Mouse (Mus musculus): ENCODE results near the gene Vmn2r63. TPM values are rescaled to one million over a fixed set of nuclear protein-coding genes. Genes with fewer than 3 reads are reported as not detected.
"Not testable (repeated sequence)": the region's sequence is repeated elsewhere in the genome, so short reads cannot be mapped to it uniquely, and the experiment has no call there.

The Vmn2r63 gene
- polyA plus RNA-seq (2012; rRNA removed) = not detected in 2 replicates

- not testable (repeated sequence) for H3K4me1 ChIP-seq (ENCODE audit: control insufficient read depth, insufficient read depth, low read length); H3K27ac ChIP-seq (ENCODE audit: insufficient read depth, low read length); H3K4me3 ChIP-seq (replicated peaks; ENCODE audit: insufficient read depth, low read depth, low read length); DNase-seq; H3K27me3 ChIP-seq (ENCODE audit: control insufficient read depth, insufficient read depth, low read length)
Observed at GRCm38 (mm10) chr7:42933722-42934121, at the start of gene Vmn2r63. TSS of gene Vmn2r63 (minus strand) at chr7:42933822.

GRCm38 (mm10) chr7:42980739-42981138 is 47.1 kb upstream of the Vmn2r63 start:
- no peak for TF ChIP-seq POLR2A (IDR thresholded peaks at IDR 0.05; ENCODE audit: borderline replicate concordance, insufficient read depth, low read length)
- TF ChIP-seq CTCF (IDR thresholded peaks at IDR 0.05; ENCODE audit: borderline replicate concordance, insufficient read depth, low read depth, low read length) = no peak
- Histone ChIP-seq H3K27ac (ENCODE audit: insufficient read depth, low read length) (no peak overlapping the region), H3K4me3 (replicated peaks; ENCODE audit: insufficient read depth, low read depth, low read length) (no peak overlapping the region), H3K27me3 (ENCODE audit: control insufficient read depth, insufficient read depth, low read length) (no peaks in the 10 kb centered on the region), H3K4me1 (ENCODE audit: control insufficient read depth, insufficient read depth, low read length) (no peaks in the 10 kb centered on the region)
- WGBS = 87% methylated on average over 10 of the region's 10 CpGs
- DNase-seq = no peak

GRCm38 (mm10) chr7:42980098-42980497 is 46.5 kb upstream of the Vmn2r63 start:
- DNase-seq = no peak
- WGBS = 80% methylated on average over 11 of the region's 11 CpGs
- Histone ChIP-seq H3K27me3 (ENCODE audit: control insufficient read depth, insufficient read depth, low read length) (no peaks in the 10 kb centered on the region), H3K4me1 (ENCODE audit: control insufficient read depth, insufficient read depth, low read length) (no peaks in the 10 kb centered on the region), H3K4me3 (replicated peaks; ENCODE audit: insufficient read depth, low read depth, low read length) (no peak overlapping the region), H3K27ac (ENCODE audit: insufficient read depth, low read length) (no peak overlapping the region)
- no peak for TF ChIP-seq CTCF (IDR thresholded peaks at IDR 0.05; ENCODE audit: borderline replicate concordance, insufficient read depth, low read depth, low read length)
- TF ChIP-seq POLR2A (IDR thresholded peaks at IDR 0.05; ENCODE audit: borderline replicate concordance, insufficient read depth, low read length) = no peak

GRCm38 (mm10) chr7:42965246-42965645 is 31.6 kb upstream of the Vmn2r63 start:
- Histone ChIP-seq H3K4me3 (replicated peaks; ENCODE audit: insufficient read depth, low read depth, low read length) (no peak overlapping the region), H3K4me1 (ENCODE audit: control insufficient read depth, insufficient read depth, low read length) (no peaks in the 10 kb centered on the region), H3K27me3 (ENCODE audit: control insufficient read depth, insufficient read depth, low read length) (no peaks in the 10 kb centered on the region), H3K27ac (ENCODE audit: insufficient read depth, low read length) (no peak overlapping the region)
- DNase-seq = no peak
- TF ChIP-seq POLR2A (IDR thresholded peaks at IDR 0.05; ENCODE audit: borderline replicate concordance, insufficient read depth, low read length) = no peak
- no peak for TF ChIP-seq CTCF (IDR thresholded peaks at IDR 0.05; ENCODE audit: borderline replicate concordance, insufficient read depth, low read depth, low read length)
- 63% methylated on average over 9 of the region's 9 CpGs for WGBS

- DNase-seq; H3K4me1 ChIP-seq (ENCODE audit: control insufficient read depth, insufficient read depth, low read length); H3K27me3 ChIP-seq (ENCODE audit: control insufficient read depth, insufficient read depth, low read length); H3K27ac ChIP-seq (ENCODE audit: insufficient read depth, low read length); H3K4me3 ChIP-seq (replicated peaks; ENCODE audit: insufficient read depth, low read depth, low read length): not testable (repeated sequence)
- 87% methylated on average over 2 of the region's 2 CpGs for WGBS
Observed at GRCm38 (mm10) chr7:42898067-42898466, 35.6 kb downstream of the Vmn2r63 start.

GRCm38 (mm10) chr7:42878090-42878489 is 55.5 kb downstream of the Vmn2r63 start:
- no peak for TF ChIP-seq POLR2A (IDR thresholded peaks at IDR 0.05; ENCODE audit: borderline replicate concordance, insufficient read depth, low read length)
- TF ChIP-seq CTCF (IDR thresholded peaks at IDR 0.05; ENCODE audit: borderline replicate concordance, insufficient read depth, low read depth, low read length) = no peak
- WGBS = 49% methylated on average over 23 of the region's 23 CpGs
- no peak for DNase-seq

GRCm38 (mm10) chr7:42866801-42867458 is 66.7 kb downstream of the Vmn2r63 start, which contains the start of gene Gm2381:
TSS of gene Gm2381 (minus strand) at chr7:42867234.
- not testable (repeated sequence) for H3K4me3 ChIP-seq (replicated peaks; ENCODE audit: insufficient read depth, low read depth, low read length); H3K27me3 ChIP-seq (ENCODE audit: control insufficient read depth, insufficient read depth, low read length)
- 81% methylated on average over 8 of the region's 8 CpGs for WGBS

More at GRCm38 (mm10) chr7:42878090-42878489, 55.5 kb downstream of the Vmn2r63 start:
- H3K4me1 ChIP-seq (ENCODE audit: control insufficient read depth, insufficient read depth, low read length) = no peaks in the 10 kb centered on the region
- no peaks in the 10 kb centered on the region for H3K27me3 ChIP-seq (ENCODE audit: control insufficient read depth, insufficient read depth, low read length)
- H3K27ac ChIP-seq (ENCODE audit: insufficient read depth, low read length) = no peak overlapping the region
- no peak overlapping the region for H3K4me3 ChIP-seq (replicated peaks; ENCODE audit: insufficient read depth, low read depth, low read length)

More at GRCm38 (mm10) chr7:42866801-42867458, 66.7 kb downstream of the Vmn2r63 start, which contains the start of gene Gm2381:
- not testable (repeated sequence) for DNase-seq; H3K27ac ChIP-seq (ENCODE audit: insufficient read depth, low read length); H3K4me1 ChIP-seq (ENCODE audit: control insufficient read depth, insufficient read depth, low read length)

Other genes with a start within 250 kb of the Vmn2r63 start
- 3.7 and 3.9 TPM in 2 replicates for gene Zfp975, start 241.1 kb downstream of the Vmn2r63 start, polyA plus RNA-seq (2012; rRNA removed)
- gene Gm17067, start 206.8 kb downstream of the Vmn2r63 start, polyA plus RNA-seq (2012; rRNA removed) = not detected in 2 replicates
- gene Vmn2r62, start 140.3 kb downstream of the Vmn2r63 start, polyA plus RNA-seq (2012; rRNA removed) = not detected in 2 replicates
- not detected in 2 replicates for gene Gm2381, start 66.6 kb downstream of the Vmn2r63 start, polyA plus RNA-seq (2012; rRNA removed)
- gene Gm9268, start 84.9 kb upstream of the Vmn2r63 start, polyA plus RNA-seq (2012; rRNA removed) = not detected in 2 replicates
- not detected in 2 replicates for gene Zfp936, start 180.4 kb upstream of the Vmn2r63 start, polyA plus RNA-seq (2012; rRNA removed)